Mouse (Mus musculus) heart, adult 9 months (tissue): ENCODE results near the gene Ap1m2.
A peak's percentile ranks its signal among the peaks of the same experiment; 100 is the strongest.
"Not testable (repeated sequence)": the region's sequence is repeated elsewhere in the genome, so short reads cannot be mapped to it uniquely, and the experiment has no call there.

Source experiments
- DNase-seq, 2 experiments: peaks; one replicate each; pipeline ENCODE4 v3.0.0; 2022; ENCODE audit warnings: low spot score in 2 of 2

Gene Ap1m2

GRCm38 (mm10) chr9:21288404-21289336 is 23.5 kb downstream of the Ap1m2 start:
- DNase-seq = no peak

- peak; percentile 98 to 99 for DNase-seq
Measured at GRCm38 (mm10) chr9:21287571-21288402, 24.4 kb downstream of the Ap1m2 start, which contains the start of gene Kri1. Gene Kri1 (minus strand): TSS chr9:21287969.

DNA sequence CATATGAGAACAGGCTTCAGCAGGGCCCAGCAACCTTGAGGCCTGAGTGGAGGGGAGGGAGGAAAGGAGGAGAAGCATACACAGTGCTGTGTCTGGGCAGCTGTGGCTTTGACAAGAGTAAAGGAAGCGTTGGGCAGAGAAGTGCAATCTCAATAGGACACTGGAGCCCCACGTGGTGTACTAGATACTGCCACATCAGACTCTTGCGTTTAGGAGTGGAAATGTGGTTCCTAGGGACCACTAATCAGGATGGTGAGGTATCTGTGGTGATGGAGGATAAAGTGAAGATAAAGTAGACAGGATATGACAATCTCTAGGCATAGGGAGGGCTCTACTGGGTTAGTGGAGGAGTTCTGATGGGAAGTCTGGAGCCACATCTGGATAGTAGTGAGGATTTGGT is 25.4 kb downstream of the Ap1m2 start:
- DNase-seq = no peak

- DNase-seq = no peak
Measured at GRCm38 (mm10) chr9:21283994-21284393, 28.1 kb downstream of the Ap1m2 start.

DNA sequence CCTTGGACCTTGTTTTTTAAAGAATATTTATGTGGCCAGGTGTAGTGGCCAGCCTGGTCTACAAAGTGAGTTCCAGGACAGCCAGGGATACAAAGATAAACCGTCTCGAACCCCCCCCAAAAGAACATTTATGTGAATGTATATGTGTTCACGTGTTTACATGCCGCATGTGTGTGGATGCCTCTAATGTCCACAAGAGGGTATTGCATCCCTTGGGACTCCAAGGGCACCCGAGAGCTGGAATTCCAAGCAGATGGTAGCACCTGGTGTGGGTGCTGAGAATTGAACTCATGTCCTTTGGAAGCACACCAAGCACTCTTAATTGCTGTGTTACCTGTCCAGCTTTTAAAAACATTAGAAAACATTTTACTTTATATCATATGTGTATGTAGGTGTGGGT is 28.5 kb downstream of the Ap1m2 start:
- DNase-seq = no peak

DNA sequence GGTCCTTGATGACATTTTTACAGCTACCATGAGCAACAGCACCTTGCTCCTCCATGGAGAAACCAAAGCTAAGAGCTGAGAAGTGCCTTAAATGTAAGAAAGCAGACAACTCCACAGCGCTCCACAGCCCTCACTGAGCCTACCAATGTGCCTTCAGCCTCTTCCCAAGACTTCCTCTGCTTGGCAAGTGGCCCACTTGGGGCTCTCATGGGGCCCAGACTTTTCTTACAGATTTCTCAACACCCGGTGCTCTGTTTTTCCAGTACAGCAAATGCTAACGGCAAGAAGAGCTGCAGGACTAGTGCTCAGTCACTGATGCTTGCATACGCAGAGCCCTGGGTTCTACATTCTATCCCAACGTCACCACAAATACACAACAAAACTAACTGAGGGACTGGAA is 34.4 kb downstream of the Ap1m2 start:
- no peak for DNase-seq

DNA sequence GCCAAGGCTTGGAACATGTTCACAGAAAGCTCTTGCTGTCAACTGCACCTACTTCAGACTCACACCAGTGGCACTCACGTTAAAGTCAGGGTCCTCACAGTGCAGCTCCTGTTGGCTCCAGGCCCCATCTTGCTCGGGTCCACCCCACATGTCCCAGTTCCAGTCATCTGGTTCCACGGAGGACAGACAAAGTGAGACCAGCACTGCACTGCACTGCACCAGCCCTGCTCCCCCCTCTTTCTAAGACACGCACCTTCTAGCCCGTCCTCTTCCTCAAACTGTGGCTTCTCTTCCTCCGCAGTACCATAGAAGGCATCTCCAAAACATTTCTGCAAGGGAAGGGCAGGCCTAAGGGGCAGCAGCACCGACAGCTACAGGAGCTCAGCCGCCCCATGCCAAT is 35.8 kb downstream of the Ap1m2 start:
- no peak for DNase-seq

- DNase-seq = no peak
Measured at GRCm38 (mm10) chr9:21275727-21276126, 36.4 kb downstream of the Ap1m2 start.

DNA sequence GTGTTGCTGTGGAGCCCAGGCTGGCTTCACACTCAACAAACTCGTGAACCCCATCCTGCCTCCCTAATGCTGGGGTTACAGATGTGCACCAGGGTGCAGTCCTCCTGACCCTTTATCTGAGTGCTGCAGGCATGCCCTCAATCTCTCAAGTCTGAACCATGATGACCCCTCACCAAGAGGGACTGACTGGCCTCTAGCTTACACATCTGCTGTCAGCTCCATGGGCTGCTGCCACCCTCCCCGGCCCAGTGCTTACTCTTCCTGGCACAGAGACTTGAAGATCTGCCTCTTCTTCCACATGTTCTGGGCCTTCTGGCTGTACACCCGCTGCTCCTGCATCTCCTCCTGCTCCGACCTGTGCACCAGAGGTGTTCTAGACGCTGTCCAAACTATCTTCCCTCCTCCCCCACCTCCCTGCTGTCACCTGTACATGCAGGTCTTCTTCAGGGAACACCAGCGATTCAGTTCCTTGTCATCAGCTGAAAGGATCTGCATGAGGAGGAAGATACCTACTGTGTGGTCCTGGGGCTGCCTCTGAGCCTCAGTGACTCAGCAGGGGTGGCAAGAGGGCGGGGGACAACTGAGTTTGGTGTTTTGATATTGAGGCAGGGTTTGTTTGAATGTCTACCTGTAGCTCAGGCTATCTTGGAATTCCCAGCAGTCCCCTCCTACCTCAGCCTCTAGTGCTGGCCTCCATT is 37.0 kb downstream of the Ap1m2 start:
- DNase-seq = no peak

DNA sequence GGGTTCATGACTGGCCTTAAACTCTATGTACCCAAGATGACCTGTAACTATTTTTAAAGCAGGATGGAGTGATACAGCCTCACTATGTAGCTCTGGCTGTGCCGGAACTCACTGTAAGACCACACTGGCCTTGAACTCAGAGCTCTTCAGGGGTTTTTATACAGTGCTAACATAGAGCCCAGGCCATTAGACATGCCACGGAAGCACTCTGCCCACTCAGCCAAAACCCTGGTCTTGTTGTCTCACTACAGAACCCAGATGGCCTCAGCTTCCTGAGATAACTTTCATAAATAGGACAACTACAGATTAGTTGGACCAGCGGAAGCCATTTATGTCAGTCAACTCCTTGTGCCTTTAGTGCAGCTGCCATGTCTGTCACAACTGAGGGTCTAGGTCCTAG is 37.8 kb downstream of the Ap1m2 start:
- no peak for DNase-seq

- no peak for DNase-seq
Measured at GRCm38 (mm10) chr9:21273520-21274228, 38.5 kb downstream of the Ap1m2 start.

GRCm38 (mm10) chr9:21273094-21273493 is 39.0 kb downstream of the Ap1m2 start:
- DNase-seq = no peak

DNA sequence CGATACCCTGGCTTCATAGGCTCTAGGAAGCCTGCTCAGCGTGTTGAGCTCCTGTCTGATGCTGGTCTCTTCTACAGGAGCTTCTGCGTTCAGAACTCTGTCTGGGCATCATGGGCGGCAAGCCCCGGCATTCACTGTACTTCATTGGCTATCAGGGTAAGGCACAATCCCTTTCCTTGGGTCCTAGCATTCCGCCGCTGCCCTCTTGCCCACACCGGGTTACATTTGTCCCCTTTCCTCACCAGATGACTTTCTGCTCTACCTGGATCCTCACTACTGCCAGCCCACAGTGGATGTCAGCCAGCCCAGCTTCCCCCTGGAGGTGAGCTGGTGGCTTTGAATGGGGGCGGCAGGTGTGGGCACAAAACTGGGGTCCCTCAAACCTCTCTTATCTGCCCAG is 39.7 kb downstream of the Ap1m2 start:
- no peak for DNase-seq

- not testable (repeated sequence) for DNase-seq
Measured at GRCm38 (mm10) chr9:21269590-21269989, 42.5 kb downstream of the Ap1m2 start.

DNA sequence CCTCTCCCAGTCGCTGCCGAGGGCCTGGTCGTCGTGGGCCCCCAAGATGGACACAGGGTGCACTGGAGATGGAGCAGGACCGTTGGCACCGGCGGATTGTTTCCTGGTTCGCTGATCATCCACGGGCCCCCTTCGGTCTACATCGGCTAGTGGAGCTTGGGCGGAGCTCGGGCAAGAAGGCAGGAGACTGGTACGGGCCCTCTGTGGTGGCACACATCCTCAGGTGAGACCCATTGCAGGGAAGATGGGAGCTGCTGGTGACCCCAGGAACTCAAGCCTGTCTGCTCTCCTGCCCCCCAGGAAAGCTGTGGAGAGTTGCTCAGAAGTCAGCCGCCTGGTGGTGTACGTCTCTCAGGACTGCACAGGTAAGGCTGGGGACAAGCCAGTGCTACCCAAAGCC is 43.8 kb downstream of the Ap1m2 start:
- DNase-seq = no peak

- DNase-seq = no peak
Measured at GRCm38 (mm10) chr9:21266889-21267288, 45.2 kb downstream of the Ap1m2 start.

DNA sequence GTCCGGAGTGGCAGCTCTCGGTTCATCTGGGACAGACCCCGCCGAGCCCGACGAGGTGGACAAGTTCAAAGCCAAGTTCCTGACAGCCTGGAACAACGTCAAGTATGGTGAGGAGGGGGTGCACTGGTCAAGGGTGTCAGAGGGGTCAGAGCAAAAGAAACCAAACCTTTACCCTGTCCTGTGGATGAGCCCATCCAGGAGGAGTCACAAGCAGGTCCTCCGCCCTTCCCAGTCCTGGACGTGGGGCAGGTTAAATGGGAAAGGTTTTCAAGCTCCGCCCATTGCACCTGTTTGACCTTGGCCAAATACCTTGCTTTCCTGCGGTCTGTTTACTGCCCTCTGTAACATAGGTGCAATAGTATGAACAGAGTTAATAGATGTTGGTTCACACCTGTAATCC is 46.5 kb downstream of the Ap1m2 start:
- no peak for DNase-seq

GRCm38 (mm10) chr9:21265000-21265561 is 47.1 kb downstream of the Ap1m2 start, which contains the start of gene Atg4d:
Gene Atg4d (plus strand): TSS chr9:21265293.
- DNase-seq = peak; percentile 99 to 100

- no peak for DNase-seq
Measured at GRCm38 (mm10) chr9:21264272-21264999, 47.7 kb downstream of the Ap1m2 start.

DNA sequence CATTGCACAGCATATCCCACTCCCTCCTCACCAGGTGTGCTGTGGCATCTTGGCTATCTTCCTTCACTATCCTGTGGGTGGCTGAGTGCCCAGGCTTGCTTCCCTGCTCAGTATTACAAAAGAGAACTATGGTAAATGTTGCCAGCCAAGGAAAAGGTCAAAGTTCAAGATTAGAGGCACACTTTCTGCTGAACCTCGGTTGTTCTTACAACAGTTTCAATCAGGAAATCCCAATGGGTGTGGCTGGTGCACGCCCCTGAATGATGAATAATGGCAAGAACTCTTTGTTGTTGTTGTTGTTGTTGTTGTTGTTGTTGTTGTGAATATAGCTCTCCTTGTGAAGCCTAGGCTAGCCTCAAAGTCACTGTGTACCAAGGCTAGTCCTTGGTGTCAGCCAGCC is 50.3 kb downstream of the Ap1m2 start:
- no peak for DNase-seq
